Mouse (Mus musculus): Measurements from ENCODE around the gene Thpo.

- TF ChIP-seq ZNF384 (IDR thresholded peaks at IDR 0.05; ENCODE audit: low read depth, low read length) = no peak
- no peak for TF ChIP-seq HCFC1 (IDR thresholded peaks at IDR 0.05; ENCODE audit: borderline replicate concordance, insufficient read depth, low read length)
These were observed 1.3 kb upstream of the Thpo start for GRCm38 (mm10) chr16:20735651-20736050.
